Mouse (Mus musculus): Measurements from ENCODE around the gene Blm. TPM values are rescaled to one million over a fixed set of nuclear protein-coding genes. Genes with fewer than 3 reads are reported as not detected.
A peak's percentile ranks its signal among the peaks of the same experiment; 100 is the strongest.

Blm gene
- polyA plus RNA-seq (2015; fragmentation: Nextera tagmentation; extraction: Ambion mirVana): 6.8 and 8.7 TPM in 2 replicates

DNA sequence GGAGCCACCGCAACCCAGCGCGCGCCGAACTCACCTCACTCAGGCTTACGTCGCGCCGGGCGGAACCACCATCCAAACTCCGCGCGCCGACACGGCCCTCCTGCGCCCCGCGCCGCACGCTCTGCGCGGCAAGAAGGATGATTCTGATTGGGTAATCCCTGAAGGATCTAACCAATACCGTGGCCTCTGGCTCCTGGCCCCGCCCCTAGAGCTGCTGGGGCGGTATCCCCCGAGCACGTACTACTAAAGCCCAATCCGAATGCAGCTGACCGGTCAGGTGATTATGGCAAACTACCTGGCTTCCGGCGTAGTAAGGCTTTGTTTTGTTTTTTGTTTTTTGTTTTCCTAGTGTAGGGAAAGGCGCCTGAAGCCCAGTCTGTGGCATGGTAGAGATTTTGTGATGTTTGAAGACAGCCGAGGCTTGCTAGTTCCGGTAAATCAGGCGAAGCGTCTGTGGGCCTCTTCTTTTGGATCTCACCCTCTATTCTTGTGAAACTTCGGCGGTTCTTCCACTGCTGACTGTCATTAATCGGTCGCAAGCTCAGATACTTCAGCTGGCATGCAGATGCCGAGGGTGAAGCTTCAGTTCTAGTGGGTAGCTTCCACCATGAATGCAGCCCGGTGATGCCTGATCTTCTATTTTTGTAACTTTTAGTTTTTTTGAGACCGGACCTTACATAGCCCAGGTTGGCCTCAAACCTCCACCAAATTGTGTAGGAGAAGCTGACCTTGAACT lies at the start of gene Blm:
Blm (minus strand) TSS at position 111 of the 736 bp plus-strand sequence.
- Histone ChIP-seq H3K4me1 (ENCODE audit: control insufficient read depth, insufficient read depth, low read length) (peaks cover 7% of the 10 kb centered on the region), H3K4me2 (ENCODE audit: low read length) (peak within 1 kb of the TSS; percentile 74), H3K9me3 (replicated peaks; ENCODE audit: control insufficient read depth, low read length, poor library complexity, severe bottlenecking) (no peaks in the 10 kb centered on the region), H3K4me3 (ENCODE audit: low read depth, low read length) (peak within 1 kb of the TSS; percentile 76), H3K27me3 (ENCODE audit: control insufficient read depth, insufficient read depth, low read depth, low read length) (no peaks in the 10 kb centered on the region), H3K9ac (ENCODE audit: low read depth, low read length) (peak within 1 kb of the TSS; percentile 74), H3K36me3 (ENCODE audit: control insufficient read depth, insufficient read depth, low read length) (no peaks in the 10 kb centered on the region), H3K27ac (ENCODE audit: low read length) (peak within 1 kb of the TSS; percentile 81)
- WGBS: under 1% methylated on average over 43 of the region's 43 CpGs
- ATAC-seq: peak; percentile 100

DNA sequence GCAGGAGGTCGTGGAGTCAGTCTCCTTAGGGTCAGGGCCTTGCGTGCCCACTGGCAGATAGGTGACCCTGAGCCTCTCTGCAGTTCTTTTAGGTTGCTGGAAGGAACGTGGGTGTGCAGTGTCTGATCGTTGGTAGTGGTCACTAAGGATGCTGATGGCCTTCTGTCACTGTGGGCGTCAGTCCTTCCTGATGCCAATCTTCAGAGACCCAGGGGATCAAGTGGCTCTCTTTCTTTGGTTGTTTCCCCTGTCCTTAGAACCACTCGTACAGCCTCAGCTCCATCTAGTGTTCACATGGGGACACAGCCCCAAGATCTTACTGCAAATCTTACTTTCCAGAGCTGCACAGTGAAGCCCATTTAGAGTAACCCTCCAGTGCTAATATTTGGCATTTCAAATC lies 49.1 kb upstream of the Blm start:
- 38% methylated on average over 6 of the region's 6 CpGs for WGBS
- Histone ChIP-seq H3K9ac (ENCODE audit: low read depth, low read length) (no peak overlapping the region), H3K9me3 (replicated peaks; ENCODE audit: control insufficient read depth, low read length, poor library complexity, severe bottlenecking) (no peaks in the 10 kb centered on the region), H3K4me2 (ENCODE audit: low read length) (no peak overlapping the region), H3K27ac (ENCODE audit: low read length) (no peak overlapping the region), H3K4me3 (ENCODE audit: low read depth, low read length) (no peak overlapping the region), H3K36me3 (ENCODE audit: control insufficient read depth, insufficient read depth, low read length) (peaks cover 4% of the 10 kb centered on the region; the same call in 1 of the 2 replicates), H3K4me1 (ENCODE audit: control insufficient read depth, insufficient read depth, low read length) (no peaks in the 10 kb centered on the region), H3K27me3 (ENCODE audit: control insufficient read depth, insufficient read depth, low read depth, low read length) (no peaks in the 10 kb centered on the region)
- peak; percentile 73 for ATAC-seq

DNA sequence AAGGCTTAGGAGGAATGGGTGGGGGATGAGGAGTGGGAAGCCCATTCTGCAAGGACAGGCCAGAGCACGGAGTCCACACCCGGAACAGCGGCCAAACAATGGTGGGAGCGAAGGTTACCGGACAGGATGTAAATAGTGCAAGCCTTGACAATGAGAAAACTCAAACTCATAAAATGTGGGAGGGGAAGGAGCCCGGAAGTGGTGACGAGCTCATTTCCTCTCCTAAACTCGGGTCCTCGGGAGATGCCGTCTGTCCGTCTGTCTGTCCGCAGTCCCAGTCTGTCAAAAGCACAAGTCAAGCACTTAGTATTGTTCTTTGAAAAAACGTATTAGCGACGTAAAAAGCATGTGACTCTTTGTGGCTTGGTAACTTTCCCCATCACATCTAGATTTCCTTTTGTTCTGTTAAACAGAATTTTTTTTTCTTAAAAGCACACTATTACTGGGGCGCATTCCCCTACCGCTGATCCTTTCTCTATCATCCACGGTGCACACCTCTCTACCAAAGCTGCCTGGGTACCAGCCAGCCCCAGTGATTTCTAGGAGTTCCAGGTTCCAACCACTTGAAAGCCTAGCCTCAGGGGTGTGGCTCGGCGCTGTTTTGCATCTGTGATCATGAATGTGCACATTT lies 48.0 kb upstream of the Blm start:
- H3K36me3 ChIP-seq (ENCODE audit: control insufficient read depth, insufficient read depth, low read length): no peaks in the 10 kb centered on the region
- no peak for ATAC-seq
- WGBS: 76% methylated on average over 20 of the region's 20 CpGs
- H3K27me3 ChIP-seq (ENCODE audit: control insufficient read depth, insufficient read depth, low read depth, low read length): no peaks in the 10 kb centered on the region
- no peaks in the 10 kb centered on the region for H3K9me3 ChIP-seq (replicated peaks; ENCODE audit: control insufficient read depth, low read length, poor library complexity, severe bottlenecking)
- H3K4me1 ChIP-seq (ENCODE audit: control insufficient read depth, insufficient read depth, low read length): no peaks in the 10 kb centered on the region
- no peak overlapping the region for H3K9ac ChIP-seq (ENCODE audit: low read depth, low read length)
- H3K4me3 ChIP-seq (ENCODE audit: low read depth, low read length): no peak overlapping the region
- H3K4me2 ChIP-seq (ENCODE audit: low read length): no peak overlapping the region
- no peak overlapping the region for H3K27ac ChIP-seq (ENCODE audit: low read length)

DNA sequence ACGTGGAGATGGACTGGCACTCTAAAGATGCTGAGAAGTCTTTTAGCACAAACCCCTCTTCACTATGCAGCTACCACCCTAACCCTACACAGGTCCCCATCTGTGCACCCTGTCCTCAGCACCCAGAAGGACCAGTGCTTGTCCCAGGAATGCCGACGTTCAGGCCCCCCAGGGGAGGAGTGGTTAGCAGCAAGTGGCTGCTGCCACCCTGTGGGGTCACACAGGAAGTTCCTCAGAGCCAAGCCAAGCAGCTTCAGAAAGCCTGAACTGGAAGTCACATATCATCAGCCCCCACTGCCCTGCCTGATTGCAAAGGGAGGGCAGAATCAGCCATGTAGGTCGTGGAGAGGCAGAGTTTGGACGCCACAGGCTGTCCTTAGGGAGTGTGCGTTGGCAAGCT lies 45.4 kb upstream of the Blm start:
- 27% methylated on average over 6 of the region's 6 CpGs for WGBS
- Histone ChIP-seq H3K36me3 (ENCODE audit: control insufficient read depth, insufficient read depth, low read length) (no peaks in the 10 kb centered on the region), H3K4me2 (ENCODE audit: low read length) (0 out of 2 replicates have a peak overlapping the region, but pooled peaks have one; percentile 9), H3K9me3 (replicated peaks; ENCODE audit: control insufficient read depth, low read length, poor library complexity, severe bottlenecking) (no peaks in the 10 kb centered on the region), H3K4me1 (ENCODE audit: control insufficient read depth, insufficient read depth, low read length) (no peaks in the 10 kb centered on the region), H3K27ac (ENCODE audit: low read length) (no peak overlapping the region), H3K27me3 (ENCODE audit: control insufficient read depth, insufficient read depth, low read depth, low read length) (no peaks in the 10 kb centered on the region), H3K9ac (ENCODE audit: low read depth, low read length) (no peak overlapping the region), H3K4me3 (ENCODE audit: low read depth, low read length) (no peak overlapping the region)
- no peak for ATAC-seq

DNA sequence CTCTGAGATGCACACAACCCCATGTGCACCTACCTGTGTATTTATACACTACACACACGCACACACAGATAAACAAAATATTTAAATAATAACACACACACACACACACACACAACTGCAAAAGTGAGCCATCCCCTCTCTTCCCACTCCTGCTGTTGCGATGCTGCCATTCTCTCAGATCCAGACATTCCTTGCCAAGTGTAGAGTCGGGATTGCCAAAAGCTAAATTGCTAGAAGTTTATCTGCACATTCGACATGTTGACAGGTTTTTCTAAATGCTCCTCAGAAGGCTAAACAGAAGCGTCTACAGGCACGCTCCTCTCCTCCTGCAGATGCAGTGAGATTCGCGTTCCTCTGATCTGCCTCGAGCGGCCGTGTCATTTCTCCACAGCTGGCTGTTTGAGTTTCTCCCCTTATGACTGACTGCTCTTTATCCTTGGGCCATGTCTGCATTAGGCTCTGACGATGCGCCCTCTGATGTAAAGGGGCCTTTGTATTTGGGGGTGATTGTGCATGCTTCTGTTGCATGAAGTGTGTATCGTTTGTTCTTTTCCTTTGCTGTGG lies 42.6 kb upstream of the Blm start:
- Histone ChIP-seq H3K4me2 (ENCODE audit: low read length) (no peak overlapping the region), H3K27me3 (ENCODE audit: control insufficient read depth, insufficient read depth, low read depth, low read length) (no peaks in the 10 kb centered on the region), H3K27ac (ENCODE audit: low read length) (no peak overlapping the region), H3K36me3 (ENCODE audit: control insufficient read depth, insufficient read depth, low read length) (no peaks in the 10 kb centered on the region), H3K9ac (ENCODE audit: low read depth, low read length) (no peak overlapping the region), H3K4me3 (ENCODE audit: low read depth, low read length) (no peak overlapping the region), H3K4me1 (ENCODE audit: control insufficient read depth, insufficient read depth, low read length) (no peaks in the 10 kb centered on the region), H3K9me3 (replicated peaks; ENCODE audit: control insufficient read depth, low read length, poor library complexity, severe bottlenecking) (no peaks in the 10 kb centered on the region)
- WGBS: 59% methylated on average over 14 of the region's 14 CpGs
- no peak for ATAC-seq

DNA sequence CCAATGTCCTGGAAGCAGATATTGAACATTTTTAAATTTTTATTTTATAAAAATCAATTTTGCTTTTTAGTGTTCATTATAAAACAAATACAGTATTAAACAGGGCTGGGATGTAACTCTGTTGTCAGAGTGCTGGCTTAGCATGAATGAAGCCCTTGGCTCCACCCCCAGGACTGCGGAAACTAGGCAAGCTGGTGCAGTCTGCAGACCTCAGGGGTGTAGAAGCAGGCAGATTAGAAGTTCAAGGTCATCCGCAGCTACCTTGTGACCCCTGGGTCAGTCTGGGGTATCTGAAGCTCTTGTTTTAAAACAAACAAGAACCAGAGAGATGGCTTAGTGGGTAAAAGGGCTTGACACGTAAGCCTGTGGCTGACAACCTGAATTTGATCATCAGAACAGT lies 41.7 kb upstream of the Blm start:
- 71% methylated on average over 3 of the region's 3 CpGs for WGBS
- Histone ChIP-seq H3K4me1 (ENCODE audit: control insufficient read depth, insufficient read depth, low read length) (no peaks in the 10 kb centered on the region), H3K27ac (ENCODE audit: low read length) (no peak overlapping the region), H3K4me2 (ENCODE audit: low read length) (no peak overlapping the region), H3K9ac (ENCODE audit: low read depth, low read length) (no peak overlapping the region), H3K9me3 (replicated peaks; ENCODE audit: control insufficient read depth, low read length, poor library complexity, severe bottlenecking) (no peaks in the 10 kb centered on the region), H3K4me3 (ENCODE audit: low read depth, low read length) (no peak overlapping the region), H3K36me3 (ENCODE audit: control insufficient read depth, insufficient read depth, low read length) (no peaks in the 10 kb centered on the region), H3K27me3 (ENCODE audit: control insufficient read depth, insufficient read depth, low read depth, low read length) (no peaks in the 10 kb centered on the region)
- ATAC-seq: no peak

DNA sequence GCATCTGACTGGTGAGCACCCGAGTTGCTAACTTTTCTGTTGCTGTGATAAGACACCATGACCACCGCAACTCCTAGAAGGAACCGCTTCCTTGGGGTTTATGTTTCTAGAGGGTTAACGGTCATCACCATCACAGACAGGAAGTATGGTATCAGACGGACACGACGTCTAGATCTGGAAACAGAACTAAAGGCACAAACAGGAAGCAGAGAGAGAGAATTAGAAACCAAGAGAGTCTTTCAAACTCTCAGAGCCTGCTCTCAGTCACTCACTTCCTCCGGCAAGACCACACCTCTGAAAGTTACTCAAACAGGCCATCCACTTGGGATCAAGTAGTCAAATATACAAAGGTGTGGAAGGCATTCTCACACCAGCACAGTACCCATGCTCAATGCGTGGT lies 40.8 kb upstream of the Blm start:
- Histone ChIP-seq H3K36me3 (ENCODE audit: control insufficient read depth, insufficient read depth, low read length) (no peaks in the 10 kb centered on the region), H3K27me3 (ENCODE audit: control insufficient read depth, insufficient read depth, low read depth, low read length) (no peaks in the 10 kb centered on the region), H3K4me3 (ENCODE audit: low read depth, low read length) (no peak overlapping the region), H3K9me3 (replicated peaks; ENCODE audit: control insufficient read depth, low read length, poor library complexity, severe bottlenecking) (no peaks in the 10 kb centered on the region), H3K4me2 (ENCODE audit: low read length) (no peak overlapping the region), H3K9ac (ENCODE audit: low read depth, low read length) (no peak overlapping the region), H3K27ac (ENCODE audit: low read length) (no peak overlapping the region), H3K4me1 (ENCODE audit: control insufficient read depth, insufficient read depth, low read length) (no peaks in the 10 kb centered on the region; the same call in 1 of the 2 replicates)
- no peak for ATAC-seq
- 90% methylated on average over 9 of the region's 9 CpGs for WGBS

DNA sequence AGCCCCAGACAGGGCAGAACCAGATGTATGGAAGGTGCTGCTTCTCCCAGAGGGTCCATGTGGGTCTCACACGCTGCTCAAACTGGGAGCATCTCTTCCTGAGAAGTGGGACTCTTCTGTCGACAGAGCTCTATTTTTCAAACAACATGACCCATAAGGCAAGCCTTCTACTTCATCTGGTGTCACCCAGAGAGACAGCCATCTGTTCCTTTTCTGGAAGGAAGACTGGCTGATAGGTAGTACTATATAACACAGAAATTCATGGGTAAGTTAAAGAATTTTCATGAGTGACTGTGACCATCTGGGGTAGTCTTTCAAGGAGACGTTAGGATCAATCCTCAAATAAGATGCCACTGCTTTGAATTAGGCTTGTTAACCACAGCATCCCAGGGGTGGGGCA lies 38.2 kb upstream of the Blm start:
- H3K4me3 ChIP-seq (ENCODE audit: low read depth, low read length): no peak overlapping the region
- WGBS: 70% methylated on average over 3 of the region's 3 CpGs

DNA sequence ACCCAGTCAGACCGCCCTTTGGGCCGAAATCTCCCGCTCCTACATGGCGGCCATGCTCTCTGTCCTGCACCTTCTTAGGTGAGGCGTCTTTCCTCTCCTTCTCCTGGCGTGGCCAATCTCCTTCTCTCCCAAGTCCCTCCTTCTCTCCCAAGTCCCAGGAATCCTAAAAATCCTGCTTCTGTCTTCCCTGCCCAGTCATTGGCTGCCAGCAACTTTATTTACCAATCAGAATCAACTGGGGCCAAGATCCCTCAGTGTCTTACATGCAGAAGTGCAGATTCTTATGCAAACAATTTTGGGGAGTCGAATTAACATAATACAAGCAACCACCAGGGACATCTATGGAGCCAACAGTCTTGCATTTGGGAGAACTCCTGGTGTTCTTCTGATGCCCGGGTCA lies 33.1 kb upstream of the Blm start:
- no peak overlapping the region for H3K4me3 ChIP-seq (ENCODE audit: low read depth, low read length)
- H3K4me2 ChIP-seq (ENCODE audit: low read length): no peak overlapping the region
- no peaks in the 10 kb centered on the region for H3K9me3 ChIP-seq (replicated peaks; ENCODE audit: control insufficient read depth, low read length, poor library complexity, severe bottlenecking)
- H3K36me3 ChIP-seq (ENCODE audit: control insufficient read depth, insufficient read depth, low read length): no peaks in the 10 kb centered on the region
- 82% methylated on average over 8 of the region's 8 CpGs for WGBS
- no peak overlapping the region for H3K27ac ChIP-seq (ENCODE audit: low read length)
- no peak for ATAC-seq
- H3K4me1 ChIP-seq (ENCODE audit: control insufficient read depth, insufficient read depth, low read length): no peaks in the 10 kb centered on the region; the same call in 1 of the 2 replicates
- no peak overlapping the region for H3K9ac ChIP-seq (ENCODE audit: low read depth, low read length)
- no peaks in the 10 kb centered on the region for H3K27me3 ChIP-seq (ENCODE audit: control insufficient read depth, insufficient read depth, low read depth, low read length)

More for the DNA sequence above, 38.2 kb upstream of the Blm start:
- no peaks in the 10 kb centered on the region for H3K36me3 ChIP-seq (ENCODE audit: control insufficient read depth, insufficient read depth, low read length)
- H3K9me3 ChIP-seq (replicated peaks; ENCODE audit: control insufficient read depth, low read length, poor library complexity, severe bottlenecking): no peaks in the 10 kb centered on the region
- ATAC-seq: no peak
- no peak overlapping the region for H3K4me2 ChIP-seq (ENCODE audit: low read length)
- no peak overlapping the region for H3K9ac ChIP-seq (ENCODE audit: low read depth, low read length)
- no peak overlapping the region for H3K27ac ChIP-seq (ENCODE audit: low read length)
- H3K27me3 ChIP-seq (ENCODE audit: control insufficient read depth, insufficient read depth, low read depth, low read length): no peaks in the 10 kb centered on the region
- H3K4me1 ChIP-seq (ENCODE audit: control insufficient read depth, insufficient read depth, low read length): no peaks in the 10 kb centered on the region; the same call in 1 of the 2 replicates

Measured in midbrain, embryonic 16.5 days (tissue).